Mouse (Mus musculus) stomach, embryonic 14.5 days (tissue): ENCODE results near the gene Anln. TPM values are rescaled to one million over a fixed set of nuclear protein-coding genes. Genes with fewer than 3 reads are reported as not detected.
"Not testable (repeated sequence)": the region's sequence is repeated elsewhere in the genome, so short reads cannot be mapped to it uniquely, and the experiment has no call there.

Source experiments
- ATAC-seq: fragments of 200-750 bp; cut with Nextera tagmentation; 2 replicates; pipeline ENCODE4 v1.8.0; 2017; ENCODE audit warnings: low read depth, moderate TSS enrichment; ENCODE audit not compliant: insufficient number of reproducible peaks, insufficient read depth, low FRiP score
- H3K27ac ChIP-seq: fragments of 300-500 bp; sonication (generic); 2 replicates; pipeline ENCODE4 v1.5.1; 2014; ENCODE audit warnings: mild to moderate bottlenecking, low read length, moderate library complexity, mixed read lengths
- H3K27me3 ChIP-seq: fragments of 300-500 bp; sonication (generic); 2 replicates; pipeline ENCODE4 v1.6.1; 2014; ENCODE audit warnings: low read length, control low read depth, mixed read lengths; ENCODE audit not compliant: control insufficient read depth, insufficient read depth
- H3K36me3 ChIP-seq: fragments of 300-500 bp; sonication (generic); 2 replicates; pipeline ENCODE4 v1.6.1; 2014; ENCODE audit warnings: mild to moderate bottlenecking, control low read depth, low read length, moderate library complexity, mixed read lengths; ENCODE audit not compliant: control insufficient read depth, insufficient read depth
- H3K4me1 ChIP-seq: fragments of 300-500 bp; sonication (generic); 2 replicates; pipeline ENCODE4 v1.6.1; 2014; ENCODE audit warnings: low read length, control low read depth, mixed read lengths; ENCODE audit not compliant: control insufficient read depth, insufficient read depth
- H3K4me2 ChIP-seq: fragments of 300-500 bp; sonication (generic); replicated peaks from 2 replicates; pipeline ENCODE4 v1.6.1; 2014; ENCODE audit warnings: low read depth, low read length, control low read depth
- H3K4me3 ChIP-seq: fragments of 300-500 bp; sonication (generic); 2 replicates; pipeline ENCODE4 v1.5.1; 2014; ENCODE audit warnings: low read depth, low read length, control low read depth
- H3K9ac ChIP-seq: fragments of 300-500 bp; sonication (generic); replicated peaks from 2 replicates; pipeline ENCODE4 v1.6.1; 2014; ENCODE audit warnings: low read depth, mild to moderate bottlenecking, control low read depth, low read length, moderate library complexity, mixed read lengths
- H3K9me3 ChIP-seq: fragments of 300-500 bp; sonication (generic); 2 replicates; pipeline ENCODE4 v1.6.1; 2016; ENCODE audit warnings: low read depth, low read length, control low read depth; ENCODE audit not compliant: control insufficient read depth
- WGBS: fragments of 180-500 bp; shearing (Covaris S2); extraction: QIAGEN DNeasy Blood & Tissue Kit; methylation state at CpG from one replicate; pipeline ENCODE4 v1.1.7; 2014; 5-methylcytosine and 5-hydroxymethylcytosine counted together
- polyA plus RNA-seq: library from polyadenylated mRNA; unstranded; fragments of >200 nt; fragmentation: Nextera tagmentation; extraction: Ambion mirVana; gene quantifications from 2 replicates; pipeline ENCODE4 v1.2.1, GENCODE M21; 2014

The Anln gene
- polyA plus RNA-seq, 1 experiment from 2014 or later: 64.0 TPM

DNA sequence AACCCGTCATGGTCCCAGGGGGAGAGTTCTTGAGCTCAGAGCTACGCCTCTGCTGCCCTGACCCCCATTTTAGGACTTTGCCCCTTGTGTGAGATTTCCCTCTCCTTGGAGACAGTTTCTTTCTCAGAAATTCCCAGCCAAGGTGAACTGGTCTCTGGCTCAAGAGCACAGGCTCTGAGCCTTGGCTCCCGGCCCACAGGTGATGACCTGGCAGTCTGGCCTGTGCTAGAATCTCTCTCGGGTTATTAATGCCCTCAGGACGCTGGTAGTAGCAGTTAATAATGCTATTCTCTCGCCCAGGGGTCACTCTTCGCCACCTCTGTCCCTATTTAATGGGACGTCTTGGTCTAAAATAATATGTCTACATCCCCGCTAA lies 61.9 kb downstream of the Anln start:
- H3K27ac ChIP-seq: peak overlapping the region; percentile 62; the same call in 1 of the 2 replicates
- peaks cover 5% of the 10 kb centered on the region; the same call in 1 of the 2 replicates for H3K36me3 ChIP-seq
- no peak for ATAC-seq
- H3K27me3 ChIP-seq: no peaks in the 10 kb centered on the region
- no peak overlapping the region; the same call in 1 of the 2 replicates for H3K9ac ChIP-seq
- WGBS: 17% methylated on average over 9 of the region's 9 CpGs
- H3K4me2 ChIP-seq: peak overlapping the region; percentile 79
- H3K4me3 ChIP-seq: peak overlapping the region; percentile 42; the same call in 1 of the 2 replicates
- H3K4me1 ChIP-seq: no peaks in the 10 kb centered on the region; the same call in 1 of the 2 replicates
- H3K9me3 ChIP-seq: no peaks in the 10 kb centered on the region

GRCm38 (mm10) chr9:22324579-22324978 lies 64.4 kb downstream of the Anln start:
- H3K4me2 ChIP-seq: no peak overlapping the region
- no peaks in the 10 kb centered on the region; the same call in 1 of the 2 replicates for H3K4me1 ChIP-seq
- H3K36me3 ChIP-seq: no peaks in the 10 kb centered on the region
- ATAC-seq: no peak
- H3K9me3 ChIP-seq: no peaks in the 10 kb centered on the region
- H3K4me3 ChIP-seq: no peak overlapping the region
- H3K9ac ChIP-seq: no peak overlapping the region
- no peaks in the 10 kb centered on the region for H3K27me3 ChIP-seq
- 97% methylated on average over 1 of the region's 1 CpGs for WGBS
- no peak overlapping the region for H3K27ac ChIP-seq

DNA sequence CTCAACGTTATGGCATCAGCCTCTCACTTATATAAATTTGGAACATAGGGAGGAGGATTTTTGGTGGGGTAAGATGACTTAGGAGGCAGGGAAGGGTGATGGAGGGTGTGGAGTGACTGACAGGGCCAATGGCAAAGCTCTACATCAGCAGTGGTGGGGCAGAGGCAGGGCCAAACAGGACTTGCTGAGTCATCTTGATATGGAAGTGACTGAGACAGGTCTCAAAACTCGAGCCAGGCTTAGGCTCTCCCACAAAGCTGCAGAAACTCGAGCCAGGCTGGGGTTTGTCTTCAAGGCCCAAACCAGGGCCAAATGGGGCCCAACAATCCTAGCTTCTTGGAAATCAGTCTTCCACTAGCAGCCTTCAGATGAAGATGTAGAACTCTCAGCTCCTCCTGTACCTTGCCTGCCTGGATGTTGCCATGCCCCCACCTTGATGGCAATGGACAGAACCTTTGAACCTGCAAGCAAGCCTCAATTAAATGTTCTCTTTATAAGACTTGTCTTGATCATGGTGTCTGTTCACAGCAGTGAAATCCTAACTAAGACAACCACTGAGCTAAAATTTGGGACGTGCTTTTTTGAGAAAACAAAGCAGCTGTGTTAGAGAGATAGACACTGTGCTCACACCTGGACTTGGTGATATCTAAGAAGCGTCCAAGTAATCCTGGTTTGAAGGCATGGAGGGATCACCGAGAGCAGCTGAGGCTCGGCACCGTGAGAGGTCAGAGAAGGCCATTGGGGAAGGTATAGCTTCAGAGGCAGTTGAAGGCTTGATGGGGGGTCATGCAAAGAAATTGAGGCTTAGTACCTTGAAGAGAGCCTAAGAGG lies 66.4 kb downstream of the Anln start:
- no peaks in the 10 kb centered on the region for H3K27me3 ChIP-seq
- no peak overlapping the region for H3K4me2 ChIP-seq
- H3K27ac ChIP-seq: no peak overlapping the region
- H3K9ac ChIP-seq: no peak overlapping the region
- 70% methylated on average over 8 of the region's 8 CpGs for WGBS
- 0 out of 2 replicates have a peak, but pooled peaks cover 5% of the 10 kb centered on the region for H3K9me3 ChIP-seq
- no peak for ATAC-seq
- H3K4me3 ChIP-seq: no peak overlapping the region
- H3K4me1 ChIP-seq: no peaks in the 10 kb centered on the region; the same call in 1 of the 2 replicates
- no peaks in the 10 kb centered on the region for H3K36me3 ChIP-seq

- H3K4me1 ChIP-seq: no peaks in the 10 kb centered on the region
- 0 out of 2 replicates have a peak, but pooled peaks cover 5% of the 10 kb centered on the region for H3K9me3 ChIP-seq
- 83% methylated on average over 1 of the region's 1 CpGs for WGBS
- H3K9ac ChIP-seq: no peak overlapping the region
- H3K4me3 ChIP-seq: no peak overlapping the region
- no peaks in the 10 kb centered on the region for H3K27me3 ChIP-seq
- no peak overlapping the region for H3K27ac ChIP-seq
- H3K4me2 ChIP-seq: no peak overlapping the region
- ATAC-seq: no peak
- H3K36me3 ChIP-seq: no peaks in the 10 kb centered on the region
These were observed 69.9 kb downstream of the Anln start for GRCm38 (mm10) chr9:22319109-22319508.

DNA sequence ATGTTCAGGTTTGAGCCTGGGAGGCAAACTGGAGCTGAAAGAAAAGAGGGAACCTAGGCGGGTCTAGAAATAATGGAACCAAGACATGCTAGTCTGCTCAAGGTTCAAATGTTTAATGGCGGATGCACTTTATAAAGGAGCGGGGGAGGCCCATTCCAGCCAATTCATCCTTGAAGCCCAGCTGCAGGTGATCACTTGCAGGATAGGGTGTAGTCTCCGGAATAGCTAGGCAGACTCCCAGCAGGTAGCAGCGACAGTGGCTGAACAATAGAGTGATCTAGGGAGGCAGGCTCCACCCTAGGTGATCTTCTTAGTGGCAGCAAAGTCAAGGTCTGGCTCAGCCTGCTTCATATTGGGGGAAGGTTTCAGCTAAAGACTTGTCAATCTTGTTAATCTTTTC lies 72.9 kb downstream of the Anln start:
- 75% methylated on average over 5 of the region's 5 CpGs for WGBS
- H3K4me2 ChIP-seq, H3K27ac ChIP-seq, H3K9me3 ChIP-seq, ATAC-seq, H3K27me3 ChIP-seq, H3K9ac ChIP-seq, H3K4me3 ChIP-seq, H3K36me3 ChIP-seq, H3K4me1 ChIP-seq: not testable (repeated sequence)

DNA sequence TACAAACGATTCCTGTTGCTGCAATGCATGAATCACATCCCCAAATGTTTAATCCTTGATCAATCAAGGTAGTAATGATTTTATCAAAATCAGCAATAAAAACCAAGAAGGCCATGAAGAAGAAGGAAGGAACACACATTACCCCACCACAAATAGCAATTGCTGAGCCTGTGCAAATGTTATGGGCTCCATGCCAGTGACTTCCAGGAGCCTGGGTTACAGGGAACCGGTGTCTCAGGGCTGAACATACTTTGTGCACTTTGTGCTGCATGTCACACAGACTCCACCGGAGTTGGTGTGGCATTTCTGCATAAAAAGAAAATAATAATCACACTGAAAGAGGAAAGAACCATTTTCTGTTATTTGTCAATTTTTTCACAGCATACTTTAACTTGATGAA lies 74.9 kb downstream of the Anln start:
- no peak overlapping the region for H3K4me2 ChIP-seq
- WGBS: 82% methylated on average over 3 of the region's 3 CpGs
- no peak overlapping the region for H3K4me3 ChIP-seq
- no peak overlapping the region for H3K9ac ChIP-seq
- H3K36me3 ChIP-seq: no peaks in the 10 kb centered on the region
- H3K27me3 ChIP-seq: no peaks in the 10 kb centered on the region
- no peaks in the 10 kb centered on the region for H3K4me1 ChIP-seq
- ATAC-seq: no peak
- H3K9me3 ChIP-seq: 0 out of 2 replicates have a peak, but pooled peaks cover 8% of the 10 kb centered on the region
- H3K27ac ChIP-seq: no peak overlapping the region

DNA sequence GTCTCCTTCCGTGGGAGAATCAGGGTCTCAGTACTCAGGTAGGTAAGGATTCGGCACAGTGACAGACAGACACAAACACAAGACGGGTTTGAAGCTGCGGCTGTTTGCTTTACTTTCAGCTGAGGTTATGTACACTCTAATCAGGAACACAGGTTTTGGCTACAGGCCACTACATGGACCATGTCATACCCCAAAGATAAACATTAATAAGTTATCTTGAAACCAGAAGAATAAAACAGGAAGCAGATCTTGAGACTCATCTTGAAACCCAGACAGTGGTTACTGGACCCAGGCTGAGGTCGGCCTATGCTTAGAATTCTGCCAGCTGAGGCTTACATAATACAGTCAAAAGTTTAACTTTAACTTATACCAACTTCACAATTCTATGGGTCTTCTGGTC lies 75.8 kb downstream of the Anln start:
- no peak overlapping the region for H3K4me2 ChIP-seq
- H3K9me3 ChIP-seq: 0 out of 2 replicates have a peak, but pooled peaks cover 5% of the 10 kb centered on the region
- H3K27ac ChIP-seq: no peak overlapping the region
- H3K4me1 ChIP-seq: no peaks in the 10 kb centered on the region
- no peak for ATAC-seq
- no peak overlapping the region for H3K4me3 ChIP-seq
- H3K9ac ChIP-seq: no peak overlapping the region
- 68% methylated on average over 5 of the region's 5 CpGs for WGBS
- no peaks in the 10 kb centered on the region for H3K36me3 ChIP-seq
- H3K27me3 ChIP-seq: no peaks in the 10 kb centered on the region

DNA sequence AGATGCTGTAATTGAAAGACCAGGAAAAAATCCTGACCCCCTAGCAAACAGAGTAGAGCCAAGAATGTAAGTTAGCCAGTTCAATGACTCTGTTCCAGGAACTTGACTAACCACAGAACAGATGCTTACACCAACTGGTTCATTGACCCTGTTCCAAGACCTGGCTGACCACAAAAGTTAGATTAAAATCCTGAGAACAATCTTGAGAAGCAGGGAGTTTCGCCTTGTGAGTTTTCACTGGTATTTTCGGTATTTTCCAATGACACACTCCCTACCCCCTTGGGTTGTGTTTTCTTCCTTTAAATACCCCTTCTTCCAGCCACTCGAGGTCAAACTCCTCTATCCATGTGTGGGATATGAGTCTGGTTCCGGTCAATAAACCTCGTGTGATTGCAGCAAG lies 79.3 kb downstream of the Anln start:
- Histone ChIP-seq H3K27ac (no peak overlapping the region), H3K36me3 (peaks cover 5% of the 10 kb centered on the region; the same call in 1 of the 2 replicates), H3K9ac (no peak overlapping the region), H3K27me3 (no peaks in the 10 kb centered on the region), H3K4me3 (no peak overlapping the region), H3K4me2 (no peak overlapping the region), H3K9me3 (0 out of 2 replicates have a peak, but pooled peaks cover 3% of the 10 kb centered on the region), H3K4me1 (peaks cover 10% of the 10 kb centered on the region)
- ATAC-seq: no peak
- WGBS: 91% methylated on average over 5 of the region's 5 CpGs
